Mouse (Mus musculus) liver, postnatal 0 days (tissue): Measurements from ENCODE around the gene Selenow.
"Not testable (repeated sequence)": the region's sequence is repeated elsewhere in the genome, so short reads cannot be mapped to it uniquely, and the experiment has no call there.

ENCODE experiments used
- CTCF ChIP-seq: sonication (generic); IDR thresholded peaks from 2 replicates; pipeline ENCODE4 v1.5.1; 2016; ENCODE audit warnings: antibody characterized with exemption, low read depth
- EP300 ChIP-seq: IDR thresholded peaks from 2 replicates; pipeline ENCODE4 v1.6.1; 2016; ENCODE audit warnings: antibody characterized with exemption, low read depth, mild to moderate bottlenecking

GRCm38 (mm10) chr7:15915695-15916094 lies 6.5 kb downstream of the Selenow start:
- TF ChIP-seq EP300, CTCF: not testable (repeated sequence)
